Mouse (Mus musculus) heart, embryonic 12.5 days (tissue): ENCODE results near the gene Slc22a2. TPM values are rescaled to one million over a fixed set of nuclear protein-coding genes. Genes with fewer than 3 reads are reported as not detected.
"Not testable (repeated sequence)": the region's sequence is repeated elsewhere in the genome, so short reads cannot be mapped to it uniquely, and the experiment has no call there.

ENCODE experiments used
- ATAC-seq: fragments of 200-750 bp; cut with Nextera tagmentation; 2 replicates; pipeline ENCODE4 v1.8.0; 2017; ENCODE audit warnings: moderate TSS enrichment, moderate library complexity; ENCODE audit not compliant: insufficient number of reproducible peaks, low FRiP score
- H3K27ac ChIP-seq: fragments of 300-500 bp; sonication (generic); 2 replicates; pipeline ENCODE4 v1.5.1; 2016; ENCODE audit warnings: mild to moderate bottlenecking, moderate library complexity; ENCODE audit not compliant: poor library complexity, severe bottlenecking
- H3K27me3 ChIP-seq: fragments of 300-500 bp; sonication (generic); replicated peaks from 2 replicates; pipeline ENCODE4 v1.6.1; 2016; ENCODE audit warnings: mild to moderate bottlenecking, moderate library complexity
- H3K36me3 ChIP-seq: fragments of 300-500 bp; sonication (generic); 2 replicates; pipeline ENCODE4 v1.6.1; 2016; ENCODE audit warnings: mild to moderate bottlenecking, moderate library complexity
- H3K4me1 ChIP-seq: fragments of 300-500 bp; sonication (generic); replicated peaks from 2 replicates; pipeline ENCODE4 v1.6.1; 2016; ENCODE audit warnings: mild to moderate bottlenecking
- H3K4me2 ChIP-seq: fragments of 300-500 bp; sonication (generic); 2 replicates; pipeline ENCODE4 v1.6.1; 2016; ENCODE audit warnings: mild to moderate bottlenecking, moderate library complexity
- H3K4me3 ChIP-seq: fragments of 300-500 bp; sonication (generic); 2 replicates; pipeline ENCODE4 v1.5.1; 2016; ENCODE audit warnings: mild to moderate bottlenecking
- H3K9ac ChIP-seq: fragments of 300-500 bp; sonication (generic); 2 replicates; pipeline ENCODE4 v1.6.1; 2016; ENCODE audit warnings: mild to moderate bottlenecking, moderate library complexity
- H3K9me3 ChIP-seq: fragments of 300-500 bp; sonication (generic); replicated peaks from 2 replicates; pipeline ENCODE4 v1.6.1; 2016; ENCODE audit warnings: mild to moderate bottlenecking, moderate library complexity
- WGBS: fragments of 180-500 bp; shearing (Covaris S2); methylation state at CpG from one replicate; pipeline ENCODE4 v1.1.7; 2016; 5-methylcytosine and 5-hydroxymethylcytosine counted together
- polyA plus RNA-seq: library from polyadenylated mRNA; unstranded; fragments of >200 nt; fragmentation: Nextera tagmentation; extraction: Ambion mirVana; gene quantifications from 2 replicates; pipeline ENCODE4 v1.2.1, GENCODE M21; 2016

Gene Slc22a2
- polyA plus RNA-seq, 1 experiment from 2014 or later = not detected

DNA sequence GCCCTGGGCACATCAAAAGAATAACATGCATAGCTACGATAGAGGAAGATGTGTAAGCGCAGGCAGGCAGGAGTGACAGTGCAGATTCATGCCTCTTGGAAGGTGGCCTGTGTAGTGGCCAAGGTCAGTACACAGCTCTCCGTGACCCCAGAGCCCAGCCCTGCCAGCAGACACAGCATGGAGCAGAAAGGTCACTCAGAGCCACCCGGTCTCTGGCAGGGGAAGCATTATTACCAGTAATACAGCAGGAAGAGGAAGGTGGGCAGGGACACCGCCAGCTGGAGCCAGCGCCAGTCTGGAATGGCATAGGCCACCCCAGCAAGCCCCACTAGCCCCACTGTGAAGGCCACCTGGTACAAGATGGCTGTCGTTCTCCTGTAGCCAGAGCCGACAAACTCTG is 80.2 kb downstream of the Slc22a2 start:
- Histone ChIP-seq H3K27me3 (no peaks in the 10 kb centered on the region), H3K4me2 (no peak overlapping the region), H3K4me3 (no peak overlapping the region), H3K9me3 (no peaks in the 10 kb centered on the region), H3K27ac (0 out of 2 replicates have a peak overlapping the region, but pooled peaks have one; percentile 8), H3K36me3 (no peaks in the 10 kb centered on the region), H3K4me1 (peaks cover 42% of the 10 kb centered on the region), H3K9ac (no peak overlapping the region)
- ATAC-seq = no peak
- 66% methylated on average over 8 of the region's 8 CpGs for WGBS

- no peaks in the 10 kb centered on the region for H3K36me3 ChIP-seq
- H3K4me3 ChIP-seq = no peak overlapping the region
- H3K4me1 ChIP-seq = peaks cover 43% of the 10 kb centered on the region
- no peaks in the 10 kb centered on the region for H3K27me3 ChIP-seq
- WGBS = 8% methylated on average over 7 of the region's 7 CpGs
- H3K27ac ChIP-seq = peak overlapping the region; percentile 88
- H3K9ac ChIP-seq = no peak overlapping the region
- no peaks in the 10 kb centered on the region for H3K9me3 ChIP-seq
- 0 out of 2 replicates have a peak overlapping the region, but pooled peaks have one; percentile 13 for H3K4me2 ChIP-seq
- peak; percentile 87 for ATAC-seq
Measured at GRCm38 (mm10) chr17:12668478-12669362, 84.8 kb downstream of the Slc22a2 start.

- Histone ChIP-seq H3K27me3 (no peaks in the 10 kb centered on the region), H3K27ac (peak overlapping the region; percentile 88), H3K4me1 (peaks cover 37% of the 10 kb centered on the region), H3K4me3 (no peak overlapping the region), H3K4me2 (0 out of 2 replicates have a peak overlapping the region, but pooled peaks have one; percentile 12), H3K9me3 (no peaks in the 10 kb centered on the region), H3K36me3 (no peaks in the 10 kb centered on the region), H3K9ac (0 out of 2 replicates have a peak overlapping the region, but pooled peaks have one; percentile 14)
- ATAC-seq = peak; percentile 90
Measured at GRCm38 (mm10) chr17:12669363-12669679, 85.4 kb downstream of the Slc22a2 start.

DNA sequence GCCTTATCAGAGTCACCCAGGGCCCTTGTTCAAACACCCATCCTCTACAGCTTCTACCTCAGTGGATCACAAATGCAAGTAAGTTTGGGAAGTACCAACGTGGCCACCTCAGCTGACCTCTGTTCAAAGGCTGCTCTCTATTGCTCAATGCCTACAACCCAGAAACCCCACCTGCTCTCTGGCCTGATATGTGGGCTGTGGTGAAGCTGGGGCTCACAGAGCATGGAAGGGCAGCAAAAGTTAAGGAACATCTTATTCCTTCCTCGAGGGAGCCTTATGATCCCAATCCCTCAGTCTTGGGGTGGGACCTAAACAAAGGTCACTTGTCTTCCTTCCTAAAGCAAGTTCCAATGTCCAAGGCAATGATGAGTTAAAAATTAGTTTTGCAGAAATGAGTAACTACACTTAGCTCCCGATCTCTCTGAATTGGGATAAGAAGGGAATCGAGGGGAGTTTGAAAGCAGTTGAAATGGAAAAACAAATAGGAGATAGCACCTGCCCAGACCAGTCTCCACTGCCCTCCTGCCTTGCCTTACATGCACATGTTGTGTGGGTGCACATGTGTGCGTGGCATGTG is 87.2 kb downstream of the Slc22a2 start:
- H3K9me3 ChIP-seq = no peaks in the 10 kb centered on the region
- no peak overlapping the region for H3K4me3 ChIP-seq
- WGBS = 78% methylated on average over 5 of the region's 5 CpGs
- H3K27me3 ChIP-seq = no peaks in the 10 kb centered on the region
- peak overlapping the region; percentile 88 for H3K27ac ChIP-seq
- H3K4me1 ChIP-seq = peaks cover 41% of the 10 kb centered on the region
- ATAC-seq = no peak
- no peaks in the 10 kb centered on the region for H3K36me3 ChIP-seq
- no peak overlapping the region for H3K4me2 ChIP-seq
- no peak overlapping the region for H3K9ac ChIP-seq

DNA sequence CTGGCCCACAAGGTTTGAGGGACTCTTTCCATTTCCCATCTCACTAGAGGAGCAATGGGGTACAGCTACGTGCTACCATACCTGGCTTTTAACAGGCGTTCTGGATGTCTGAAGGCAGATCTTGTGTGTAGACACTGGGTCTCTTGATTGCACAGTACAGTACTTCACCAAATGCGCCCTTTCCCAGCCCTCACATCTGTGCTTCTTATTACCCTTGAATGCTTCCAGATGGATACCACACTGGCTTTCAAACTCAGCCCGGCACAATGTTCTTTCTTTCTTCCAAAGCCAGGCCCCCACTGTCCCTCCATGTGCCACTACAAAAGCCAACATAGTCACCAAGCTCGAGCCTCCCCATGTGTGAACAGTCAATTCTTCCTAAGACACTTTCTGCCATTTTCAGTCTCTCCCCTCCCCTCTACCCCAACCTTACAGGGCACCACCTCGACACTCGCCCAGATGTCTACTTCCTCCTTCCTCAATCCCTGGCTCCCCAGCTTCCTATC is 88.4 kb downstream of the Slc22a2 start:
- Histone ChIP-seq H3K27ac (no peak overlapping the region), H3K4me3 (no peak overlapping the region), H3K4me1 (peaks cover 36% of the 10 kb centered on the region), H3K36me3 (no peaks in the 10 kb centered on the region), H3K4me2 (no peak overlapping the region), H3K9ac (no peak overlapping the region), H3K9me3 (no peaks in the 10 kb centered on the region), H3K27me3 (no peaks in the 10 kb centered on the region)
- no peak for ATAC-seq
- 72% methylated on average over 7 of the region's 7 CpGs for WGBS

GRCm38 (mm10) chr17:12673871-12674270 is 89.9 kb downstream of the Slc22a2 start:
- ATAC-seq = no peak
- Histone ChIP-seq H3K4me3 (no peak overlapping the region), H3K9me3 (no peaks in the 10 kb centered on the region), H3K4me2 (no peak overlapping the region), H3K27me3 (no peaks in the 10 kb centered on the region), H3K27ac (no peak overlapping the region), H3K4me1 (peaks cover 22% of the 10 kb centered on the region), H3K36me3 (no peaks in the 10 kb centered on the region), H3K9ac (no peak overlapping the region)
- 53% methylated on average over 3 of the region's 3 CpGs for WGBS

GRCm38 (mm10) chr17:12674980-12675379 is 91.0 kb downstream of the Slc22a2 start:
- H3K4me1 ChIP-seq = peaks cover 11% of the 10 kb centered on the region
- WGBS = 75% methylated on average over 7 of the region's 7 CpGs

DNA sequence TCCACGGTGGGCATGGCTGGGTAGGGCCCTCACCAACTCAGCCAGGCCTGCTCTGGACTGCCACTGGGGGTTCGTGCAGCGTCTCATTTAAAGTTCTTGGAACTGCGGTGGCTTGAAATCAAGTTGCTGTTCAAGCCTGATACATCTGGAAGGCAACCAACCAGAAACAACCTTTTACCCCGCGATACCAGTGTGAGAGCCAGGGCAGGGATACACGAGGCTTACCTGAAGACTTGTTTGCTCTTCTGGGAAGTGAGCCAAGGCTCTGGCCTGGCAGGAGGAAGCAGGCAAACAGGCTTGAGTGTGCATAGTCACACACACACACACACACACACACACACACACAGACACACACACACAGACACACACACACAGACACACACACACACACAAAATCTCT is 91.7 kb downstream of the Slc22a2 start, which contains the start of gene Slc22a1:
Gene Slc22a1, minus strand, starts transcription at position 184 of the 400 bp plus-strand sequence.
- ATAC-seq = no peak

More at GRCm38 (mm10) chr17:12674980-12675379, 91.0 kb downstream of the Slc22a2 start:
- H3K9me3 ChIP-seq, H3K27ac ChIP-seq, H3K27me3 ChIP-seq, H3K36me3 ChIP-seq, ATAC-seq, H3K9ac ChIP-seq, H3K4me3 ChIP-seq, H3K4me2 ChIP-seq: not testable (repeated sequence)

DNA sequence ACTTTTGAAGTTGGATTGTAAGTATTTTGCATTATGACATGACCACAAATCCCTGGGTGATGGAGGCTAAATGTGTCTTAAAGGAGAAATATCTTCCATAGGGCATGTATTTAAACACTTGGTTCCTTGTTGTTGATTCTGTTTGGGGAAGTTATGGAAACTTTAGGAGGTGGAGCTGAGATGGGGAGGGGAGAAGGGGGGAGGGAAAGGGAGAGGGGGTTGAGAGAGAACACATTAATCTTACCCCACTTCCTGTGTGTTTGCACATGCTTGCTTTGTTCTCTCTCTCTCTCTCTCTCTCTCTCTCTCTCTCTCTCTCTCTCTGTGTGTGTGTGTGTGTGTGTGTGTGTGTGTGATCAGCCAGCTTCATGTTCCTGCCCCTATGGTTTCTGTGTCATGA is 93.2 kb downstream of the Slc22a2 start:
- no peak overlapping the region for H3K27ac ChIP-seq
- H3K9me3 ChIP-seq = peaks cover 9% of the 10 kb centered on the region; the same call in 1 of the 2 replicates
- ATAC-seq = no peak
- H3K27me3 ChIP-seq = no peaks in the 10 kb centered on the region
- H3K4me1 ChIP-seq = peaks cover 13% of the 10 kb centered on the region; the same call in 1 of the 2 replicates
- no peak overlapping the region for H3K4me3 ChIP-seq
- no peak overlapping the region for H3K9ac ChIP-seq
- H3K4me2 ChIP-seq = no peak overlapping the region
- H3K36me3 ChIP-seq = peaks cover 24% of the 10 kb centered on the region

More for the DNA sequence above, 91.7 kb downstream of the Slc22a2 start, which contains the start of gene Slc22a1:
- no peak within 1 kb of the TSS for H3K9ac ChIP-seq
- no peak within 1 kb of the TSS for H3K4me2 ChIP-seq
- peaks cover 9% of the 10 kb centered on the region for H3K36me3 ChIP-seq
- peaks cover 9% of the 10 kb centered on the region; the same call in 1 of the 2 replicates for H3K9me3 ChIP-seq
- no peak within 1 kb of the TSS for H3K4me3 ChIP-seq
- H3K27ac ChIP-seq = no peak within 1 kb of the TSS
- 77% methylated on average over 7 of the region's 7 CpGs for WGBS
- H3K4me1 ChIP-seq = peaks cover 13% of the 10 kb centered on the region; the same call in 1 of the 2 replicates
- no peaks in the 10 kb centered on the region for H3K27me3 ChIP-seq
